32 mouse cellular contexts compared by ENCODE assay signal in the genomic region with DNA sequence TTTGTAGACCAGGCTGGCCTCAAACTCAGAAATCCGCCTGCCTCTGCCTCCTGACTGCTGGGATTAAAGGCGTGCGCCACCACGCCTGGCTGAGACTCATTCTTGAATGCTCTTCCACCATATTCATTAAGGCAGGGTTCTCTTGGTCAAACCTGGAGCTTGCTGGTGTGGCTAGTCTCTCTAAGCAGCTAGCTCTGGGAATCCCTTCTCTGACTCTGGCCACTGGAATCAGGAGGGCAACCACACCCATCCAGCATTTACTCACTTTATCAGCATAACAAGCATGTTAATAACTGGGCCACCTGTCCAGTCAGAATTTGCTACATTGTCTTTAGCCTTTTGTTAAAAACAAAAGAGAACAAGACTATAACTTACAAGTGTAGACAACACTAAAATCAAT. TPM values are rescaled to one million over a fixed set of nuclear protein-coding genes. Genes with fewer than 3 reads are reported as not detected.
"Had no signal": no experiment of that assay in that cellular context is flagged by ENCODE, and none has a peak within 500 bp of the region (broad histone marks: within the 10 kb centered on the region; RNA-seq: fewer than 3 reads in every experiment).

No protein-coding gene starts in this region.

- ATAC-seq: hindbrain, postnatal 0 days; intestine, embryonic 16.5 days had no signal

- H3K27ac ChIP-seq: heart, adult 2 months; heart, embryonic 13.5 days; heart, embryonic 15.5 days; hindbrain, embryonic 13.5 days; hindbrain, embryonic 15.5 days; hindbrain, postnatal 0 days; layer of hippocampus, adult 2 months; left cerebral cortex, adult 2 months; limb, embryonic 10.5 days; limb, embryonic 12.5 days; liver, embryonic 13.5 days; liver, embryonic 15.5 days had no signal

- H3K4me3 ChIP-seq: heart, adult 2 months; heart, embryonic 13.5 days; heart, embryonic 15.5 days; hindbrain, embryonic 13.5 days; hindbrain, embryonic 15.5 days; layer of hippocampus, adult 2 months; left cerebral cortex, adult 2 months; limb, embryonic 10.5 days; limb, embryonic 12.5 days; liver, embryonic 13.5 days; liver, embryonic 15.5 days had no signal

- H3K4me1 ChIP-seq: heart, embryonic 13.5 days; heart, embryonic 15.5 days; hindbrain, embryonic 13.5 days; hindbrain, embryonic 15.5 days; limb, embryonic 10.5 days; limb, embryonic 12.5 days; liver, embryonic 13.5 days; liver, embryonic 15.5 days had no signal

- H3K27me3 ChIP-seq: heart, embryonic 13.5 days; heart, embryonic 15.5 days; hindbrain, embryonic 13.5 days; hindbrain, embryonic 15.5 days; limb, embryonic 12.5 days; liver, embryonic 13.5 days; liver, embryonic 15.5 days had no signal

- H3K9ac ChIP-seq: heart, embryonic 13.5 days; heart, embryonic 15.5 days; hindbrain, embryonic 13.5 days; hindbrain, embryonic 15.5 days; limb, embryonic 12.5 days; liver, embryonic 13.5 days; liver, embryonic 15.5 days had no signal

- H3K9me3 ChIP-seq: heart, embryonic 13.5 days; heart, embryonic 15.5 days; hindbrain, embryonic 13.5 days; hindbrain, embryonic 15.5 days; limb, embryonic 10.5 days; limb, embryonic 12.5 days; liver, embryonic 13.5 days; liver, embryonic 15.5 days had no signal

- H3K4me2 ChIP-seq: heart, embryonic 11.5 days; heart, embryonic 13.5 days; heart, embryonic 15.5 days; hindbrain, embryonic 13.5 days; hindbrain, embryonic 15.5 days; limb, embryonic 12.5 days; liver, embryonic 11.5 days; liver, embryonic 13.5 days; liver, embryonic 15.5 days had no signal

- DNase-seq: gastrocnemius, postnatal 14 days; gastrocnemius, postnatal 36 days; heart, adult 2 months; heart, postnatal 14 days; heart, postnatal 36 days; kidney, adult 11 months; kidney, adult 8-10 months; kidney, postnatal 10 days; kidney, postnatal 25 days; kidney, postnatal 4 days; liver; liver, embryonic 13.5 days had no signal

RNA-seq across cellular contexts. Expression of a gene that starts 33.6 kb away (rescaled TPM):
- total RNA-seq: gastrocnemius, adult 18-20 months; gastrocnemius, adult 8-10 months; gastrocnemius, postnatal 36 days; heart, adult 2 months; heart, postnatal 36 days; hematopoietic stem cell, adult 5-6 weeks; left cerebral cortex, adult 2 months had no signal
- polyA plus RNA-seq: heart, adult 2 months; heart, embryonic 11.5 days; heart, embryonic 13.5 days; heart, embryonic 15.5 days; hindbrain, embryonic 11.5 days; kidney, embryonic 14.5 days; kidney, embryonic 16.5 days; limb, embryonic 10.5 days; limb, embryonic 12.5 days; limb, embryonic 14.5 days; liver, embryonic 11.5 days; liver, embryonic 13.5 days had no signal
